Mouse (Mus musculus) adipocyte (in vitro differentiated cells): Measurements from ENCODE around the gene Prr12.
A peak's percentile ranks its signal among the peaks of the same experiment; 100 is the strongest.

Experiments used
- DNase-seq: peaks from one replicate; pipeline ENCODE4 v3.0.0-alpha.2; 2016; ENCODE audit warnings: low spot score

The Prr12 gene

DNA sequence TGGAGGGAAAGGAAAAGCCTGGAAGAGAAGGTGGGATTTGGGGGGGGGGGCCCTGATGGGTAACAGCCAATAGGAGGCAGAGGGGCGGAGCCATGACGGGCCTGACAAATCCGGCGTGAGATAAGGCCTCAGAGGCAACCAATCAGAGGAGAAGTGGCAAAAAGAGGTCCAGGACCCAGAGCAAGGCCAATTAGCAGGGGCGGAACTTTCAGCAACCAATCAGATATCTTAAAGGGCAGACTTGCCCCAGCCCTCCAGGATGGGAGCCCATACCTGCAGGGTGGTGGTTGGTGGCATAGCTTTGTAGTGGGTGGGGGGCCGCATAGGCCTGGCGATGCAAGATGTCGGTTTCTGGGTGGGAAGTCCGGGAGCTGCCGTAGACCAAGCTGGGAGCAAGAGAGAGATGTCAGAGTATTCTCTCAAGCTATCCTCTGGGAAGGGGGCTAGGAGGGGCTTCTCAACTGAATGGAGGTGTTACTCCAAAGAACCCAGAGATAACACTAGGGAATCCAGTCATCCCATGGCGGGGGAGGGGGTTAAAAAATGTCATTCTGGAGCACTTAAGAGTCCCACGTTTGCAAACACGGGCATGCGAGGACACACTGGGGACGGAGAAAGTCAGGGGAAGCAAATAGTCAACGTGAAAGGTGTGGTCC lies 1.6 kb downstream of the Prr12 start:
- DNase-seq: peak; percentile 68

DNA sequence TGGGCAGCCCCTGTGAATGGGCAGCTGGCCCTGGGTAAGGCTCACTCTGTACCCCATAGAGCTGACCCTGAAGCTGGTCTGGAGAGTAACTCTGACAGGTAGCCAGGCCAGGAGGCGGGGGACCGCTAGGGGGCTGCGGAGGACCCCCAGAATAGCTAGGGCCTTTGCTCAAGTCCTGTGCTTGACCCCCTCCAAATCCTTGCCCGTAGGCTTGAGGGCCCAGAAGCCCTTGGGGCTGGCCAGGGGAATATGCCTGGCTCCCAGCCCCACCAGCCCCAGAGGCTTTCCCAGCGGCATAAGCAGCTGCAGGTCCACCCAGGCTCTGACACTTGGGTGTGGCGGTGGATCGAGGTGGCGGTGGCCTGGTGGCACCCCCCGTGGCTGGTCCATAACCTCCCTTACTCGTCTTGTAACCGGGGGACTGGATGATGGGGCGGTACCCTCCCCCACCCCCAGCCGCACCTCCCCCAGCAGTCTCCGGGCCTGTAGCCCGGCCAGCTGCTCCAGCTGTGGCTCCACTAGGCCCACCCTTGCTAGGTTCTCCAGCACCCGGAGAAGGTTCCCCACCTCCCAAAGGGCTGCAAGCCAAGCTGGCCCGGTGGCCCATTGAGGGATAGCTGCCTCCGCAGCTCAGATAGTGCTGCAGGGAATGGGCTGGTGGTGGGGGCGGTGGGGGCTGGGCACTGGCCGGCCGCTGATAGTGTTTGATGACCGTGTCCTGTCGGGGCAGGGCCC lies 3.6 kb downstream of the Prr12 start:
- no peak for DNase-seq

DNA sequence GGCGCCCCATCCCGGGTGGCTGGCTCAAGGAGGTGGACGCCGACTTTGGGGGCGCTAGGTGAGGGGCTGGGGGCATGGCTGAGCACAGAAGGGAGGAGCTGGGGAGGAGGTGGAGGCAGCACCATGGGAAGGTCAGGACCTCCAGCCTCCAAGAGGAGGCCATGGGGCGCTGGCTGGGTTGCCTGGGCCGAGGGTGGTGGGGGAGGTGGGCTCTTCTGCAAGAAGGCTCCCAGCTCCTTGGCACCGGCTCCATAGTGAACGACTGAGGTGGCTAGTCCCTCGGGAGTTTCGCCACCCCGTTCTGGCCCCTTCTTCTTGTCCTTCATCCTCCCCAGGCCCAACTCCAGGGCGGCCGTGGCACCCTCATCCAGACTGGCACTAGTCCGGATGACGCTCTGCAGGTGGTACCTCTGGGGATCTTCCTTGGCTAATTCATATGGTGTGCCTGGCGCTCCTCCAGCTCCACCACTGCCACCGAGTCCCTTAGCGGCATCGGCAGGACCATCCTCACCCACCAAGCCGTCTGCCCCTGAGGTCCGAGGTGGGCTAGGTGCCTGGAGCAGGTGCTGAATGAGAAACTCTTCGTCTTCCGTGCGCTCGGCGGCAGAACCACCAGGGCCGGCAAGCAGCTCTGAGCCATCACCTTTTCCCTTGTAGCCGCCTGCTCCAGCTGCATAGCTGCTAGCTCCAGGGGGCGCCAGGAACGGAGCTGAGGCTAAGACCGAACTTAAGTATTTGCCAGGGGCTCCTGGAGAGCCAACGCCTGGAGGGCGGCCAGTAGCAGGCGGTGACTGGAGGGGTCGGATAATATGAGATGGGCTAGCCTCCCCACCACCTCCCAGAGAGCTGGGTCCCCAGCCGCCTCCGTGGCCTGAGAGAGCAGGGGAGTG lies 4.4 kb downstream of the Prr12 start:
- no peak for DNase-seq

DNA sequence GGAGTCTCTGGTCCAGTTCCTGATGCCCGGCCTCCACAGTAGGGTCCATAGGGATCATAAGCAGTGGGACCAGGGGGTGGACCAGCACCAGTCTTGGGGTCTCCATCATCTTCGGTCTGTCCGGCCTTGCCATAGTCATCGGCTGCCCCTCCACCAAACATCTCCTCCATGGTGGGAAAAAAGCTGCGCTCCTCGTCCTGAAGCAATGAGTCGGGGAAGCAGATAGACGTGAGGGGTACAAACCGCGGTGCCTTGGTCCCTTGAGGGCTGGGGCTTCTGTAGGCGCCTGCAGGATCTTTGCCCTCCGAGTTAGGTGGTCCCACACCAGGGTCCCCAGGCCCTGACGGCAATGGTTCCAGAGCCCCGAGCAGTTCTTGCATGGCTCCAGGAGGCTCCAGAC lies 5.2 kb downstream of the Prr12 start:
- DNase-seq: no peak

DNA sequence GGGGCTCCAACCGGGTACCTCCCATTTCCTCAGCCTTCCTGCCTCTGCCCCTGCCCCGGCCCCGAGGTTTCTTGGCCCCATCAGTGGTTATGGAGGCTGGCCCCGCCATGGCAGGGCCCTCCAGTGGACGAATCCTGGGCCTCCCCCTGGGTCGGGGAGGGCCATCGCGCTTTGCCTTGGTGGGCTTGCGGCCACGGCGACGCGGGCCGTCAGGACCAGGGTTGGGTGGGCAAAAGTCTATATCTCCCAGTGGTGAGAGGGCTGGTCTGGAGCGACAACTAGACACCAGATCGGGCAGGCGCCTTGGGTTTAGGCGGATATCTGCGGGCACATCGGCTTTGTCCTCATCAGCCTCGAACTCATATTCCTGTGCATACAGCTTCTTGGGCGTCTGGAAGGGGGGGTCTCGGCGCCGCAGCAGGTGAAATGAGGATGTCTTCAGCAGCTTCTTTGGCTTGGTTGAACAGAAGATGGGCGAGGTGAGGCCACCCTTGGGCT lies 5.8 kb downstream of the Prr12 start:
- DNase-seq: no peak

DNA sequence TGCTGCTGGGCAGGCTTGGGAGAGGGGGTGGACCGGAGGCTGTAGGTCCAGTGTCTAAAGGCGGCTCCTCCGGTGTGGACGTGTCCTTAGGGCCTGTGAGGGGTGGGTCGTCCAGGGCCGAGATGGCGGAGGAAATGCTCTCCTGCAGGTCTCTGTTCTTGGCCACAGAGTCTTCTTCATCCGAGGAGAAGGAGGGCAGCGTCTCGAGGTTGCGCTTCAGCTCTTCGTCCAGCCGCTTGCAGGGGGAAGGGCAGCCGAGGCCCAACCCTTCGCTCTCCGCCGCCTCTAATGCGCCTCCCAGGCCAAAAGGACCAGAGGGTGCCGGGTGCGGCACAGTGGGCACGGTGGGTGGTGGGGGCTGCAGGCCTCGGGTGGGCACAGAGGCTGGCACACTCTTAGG lies 6.9 kb downstream of the Prr12 start:
- no peak for DNase-seq

DNA sequence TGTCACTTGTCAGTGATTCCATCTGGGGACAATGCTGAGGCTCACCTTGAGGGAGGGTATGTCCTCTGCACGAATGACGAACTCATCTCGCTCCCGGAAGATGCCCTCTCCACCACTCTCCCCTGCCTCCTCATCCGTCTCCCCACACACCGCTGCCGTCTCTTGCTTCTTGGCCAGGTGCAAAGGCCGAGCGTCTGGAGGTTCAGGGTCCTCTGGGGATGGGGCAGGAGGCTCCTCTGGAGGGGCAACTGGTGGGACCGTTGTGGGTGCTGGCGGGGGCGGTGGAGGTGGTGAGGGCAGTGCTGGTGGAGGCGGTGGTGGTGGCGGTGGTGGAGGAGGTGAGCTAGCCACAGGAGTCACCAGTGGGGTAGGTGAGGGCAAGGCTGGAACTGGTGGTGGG lies 9.4 kb downstream of the Prr12 start:
- DNase-seq: no peak

DNA sequence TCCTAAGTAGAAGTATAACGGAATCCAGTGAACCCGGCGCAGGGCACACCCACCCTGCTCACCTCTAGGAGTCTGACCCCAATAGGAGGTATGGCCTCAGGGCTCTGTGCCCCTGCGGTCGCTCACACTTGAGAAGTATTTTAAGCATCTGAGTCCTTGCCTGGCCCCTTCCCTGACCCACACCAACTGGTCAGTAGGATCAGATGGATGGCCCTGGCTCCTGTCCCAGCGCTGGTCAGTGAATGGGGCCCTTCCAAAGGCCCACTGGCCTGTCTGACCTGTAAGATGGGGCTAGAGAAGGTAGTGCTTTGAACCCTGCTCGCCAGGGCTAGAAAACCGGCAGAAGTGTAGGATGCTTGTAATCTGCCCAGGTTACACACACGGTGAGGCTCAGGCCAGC lies 11.8 kb downstream of the Prr12 start:
- no peak for DNase-seq

DNA sequence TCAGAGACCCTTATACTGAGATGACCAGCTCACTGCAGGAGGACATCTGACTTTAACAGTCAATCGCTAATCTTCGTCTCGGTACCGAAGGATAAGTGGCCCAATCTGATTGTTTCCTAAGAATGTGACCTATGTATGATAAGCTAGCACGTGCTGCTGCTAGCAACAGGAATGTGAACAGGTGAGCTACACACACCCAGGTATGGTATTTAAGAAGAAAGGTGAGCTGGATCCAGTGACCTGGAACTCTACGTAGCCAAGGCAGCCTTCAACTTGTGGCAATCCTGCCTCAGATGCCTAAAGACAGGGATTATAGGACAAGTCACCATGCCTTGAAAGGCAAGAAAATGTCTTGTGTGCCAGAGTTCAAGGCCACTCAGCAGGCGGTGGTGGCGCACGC lies 14.3 kb downstream of the Prr12 start:
- no peak for DNase-seq

DNA sequence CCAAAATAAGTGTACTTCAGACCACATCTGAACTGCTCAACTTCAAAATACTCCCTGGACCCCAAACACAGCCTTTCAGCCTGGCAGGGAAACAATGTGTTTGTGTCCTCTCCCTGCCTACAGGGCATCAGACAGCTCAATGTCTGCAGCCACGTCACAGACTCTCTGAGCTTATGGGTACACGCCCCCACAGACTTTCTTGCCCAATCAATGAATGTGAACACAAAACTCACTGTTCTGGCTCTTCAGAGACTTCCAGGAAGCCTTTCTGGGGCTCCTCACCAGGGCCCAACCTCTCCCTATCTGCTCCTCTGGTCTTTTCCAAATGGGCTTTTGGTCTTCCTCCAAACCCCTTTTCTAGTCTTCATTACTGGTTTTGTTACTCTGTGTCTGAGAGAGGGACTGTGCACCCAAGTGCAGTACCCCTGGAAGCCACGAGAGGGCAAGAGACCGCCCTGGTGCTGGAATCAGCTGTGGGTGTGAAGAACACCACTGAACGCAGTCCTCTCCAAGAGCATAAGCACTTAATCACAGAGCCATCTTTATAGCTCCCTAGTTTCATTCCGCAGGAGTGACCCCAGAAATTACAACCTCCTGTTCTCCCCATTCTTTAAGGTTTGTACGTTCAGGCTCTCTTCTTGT lies 14.8 kb downstream of the Prr12 start:
- DNase-seq: no peak

DNA sequence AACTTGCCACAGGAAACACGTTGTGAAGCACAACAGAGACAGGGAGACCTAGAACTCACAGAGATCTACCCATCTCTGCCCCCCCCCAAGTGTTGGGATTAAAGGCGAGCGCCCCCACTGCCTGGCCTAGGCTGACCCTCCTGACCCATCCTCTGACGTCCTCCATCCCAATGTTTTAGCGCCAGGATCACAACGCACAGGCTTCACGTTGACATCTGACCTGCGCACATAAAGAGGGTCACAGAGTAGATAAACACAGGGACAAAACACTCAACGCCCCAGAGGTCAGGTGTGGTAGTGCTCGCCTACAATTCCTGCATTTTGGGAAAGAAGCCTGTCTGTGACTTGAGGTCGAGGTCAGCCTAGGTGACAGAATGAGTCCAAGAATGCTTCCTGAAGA lies 16.0 kb downstream of the Prr12 start:
- DNase-seq: no peak

DNA sequence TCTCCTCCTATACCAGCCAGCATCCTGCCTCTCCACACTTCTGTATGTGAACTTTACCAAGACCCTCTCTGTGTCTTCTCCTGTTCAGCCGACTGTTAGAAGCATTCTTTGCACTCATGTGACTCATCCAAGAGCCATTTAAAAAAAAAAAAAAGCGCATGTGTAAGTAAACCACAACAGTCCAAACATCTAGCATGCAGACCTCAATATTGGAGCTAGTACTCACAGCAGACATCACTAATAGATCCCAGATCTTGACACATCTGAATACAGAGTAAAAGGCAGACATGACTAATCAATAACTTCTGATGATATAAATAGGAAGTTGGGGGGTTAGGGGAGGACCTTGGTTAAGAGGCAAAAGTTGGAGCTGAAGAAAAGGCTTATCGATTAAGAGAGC lies 17.1 kb downstream of the Prr12 start:
- no peak for DNase-seq

DNA sequence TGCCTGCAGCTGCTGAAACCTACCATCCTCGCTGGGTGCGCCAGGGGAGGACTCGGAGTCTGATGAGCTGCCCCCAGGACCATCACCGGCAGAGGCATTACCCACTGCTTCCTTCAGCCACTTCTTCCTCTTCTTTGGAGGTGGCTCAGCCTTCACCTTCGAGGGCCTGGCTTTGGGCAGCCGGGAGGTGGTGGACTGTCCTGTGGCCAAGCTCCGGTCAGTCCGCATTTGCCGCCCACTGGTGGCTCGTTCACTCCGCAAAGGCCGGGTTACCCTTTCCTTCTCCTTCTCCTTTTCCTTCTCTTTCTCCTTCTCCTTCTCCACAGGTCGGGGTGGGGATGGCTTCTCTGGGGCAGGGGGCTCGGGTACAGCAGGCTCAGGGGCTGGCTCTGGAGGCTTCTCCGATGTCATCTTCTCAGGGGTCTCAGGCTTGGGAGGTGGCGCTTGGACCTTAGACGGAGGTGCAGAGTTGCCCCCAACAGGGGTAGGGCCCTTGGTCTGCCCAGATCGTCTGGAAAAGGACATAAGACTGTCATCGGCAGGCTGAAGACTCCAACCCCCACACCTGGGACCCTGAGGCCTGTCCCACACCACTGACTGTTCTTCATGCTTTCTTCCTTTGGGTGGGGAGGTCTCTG lies 18.8 kb downstream of the Prr12 start:
- no peak for DNase-seq

DNA sequence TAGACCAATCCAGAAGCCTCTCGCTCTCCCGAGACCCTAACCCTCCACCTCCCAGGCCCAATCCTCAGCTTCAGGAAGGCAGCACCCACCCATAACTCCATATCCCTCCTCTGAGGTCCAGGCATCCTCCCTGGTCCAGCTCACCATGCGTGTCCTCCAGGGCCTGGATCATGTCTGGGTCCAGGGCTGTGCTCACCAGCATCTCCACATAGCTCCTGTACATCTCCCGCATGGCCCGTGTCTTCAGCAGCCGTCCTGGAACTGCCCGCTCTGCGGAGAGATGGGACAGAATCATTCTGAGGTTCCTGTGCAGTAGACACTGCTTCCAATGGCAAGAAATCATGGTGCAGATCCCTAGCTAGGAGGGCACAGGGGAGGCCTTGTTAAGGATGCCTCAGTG lies 21.8 kb downstream of the Prr12 start:
- no peak for DNase-seq

DNA sequence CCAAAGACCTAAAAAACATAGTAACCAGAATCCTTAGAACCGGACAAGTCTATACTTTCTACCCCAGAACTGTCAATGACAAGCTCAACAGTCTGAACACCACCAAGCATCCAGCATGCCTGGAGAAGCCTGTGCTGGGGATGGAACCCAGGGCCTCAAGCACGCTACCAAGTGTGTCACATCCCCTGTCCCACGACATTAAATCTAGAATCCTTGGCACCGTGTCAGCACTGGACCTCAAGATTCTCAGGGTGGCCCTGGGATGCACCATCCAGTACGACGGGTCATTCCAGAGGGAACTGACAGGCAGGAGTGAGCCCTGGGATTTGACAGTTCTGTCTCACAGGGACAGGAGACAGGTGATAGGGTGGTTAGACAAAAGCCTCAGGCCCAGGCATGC lies 22.7 kb downstream of the Prr12 start:
- DNase-seq: no peak

DNA sequence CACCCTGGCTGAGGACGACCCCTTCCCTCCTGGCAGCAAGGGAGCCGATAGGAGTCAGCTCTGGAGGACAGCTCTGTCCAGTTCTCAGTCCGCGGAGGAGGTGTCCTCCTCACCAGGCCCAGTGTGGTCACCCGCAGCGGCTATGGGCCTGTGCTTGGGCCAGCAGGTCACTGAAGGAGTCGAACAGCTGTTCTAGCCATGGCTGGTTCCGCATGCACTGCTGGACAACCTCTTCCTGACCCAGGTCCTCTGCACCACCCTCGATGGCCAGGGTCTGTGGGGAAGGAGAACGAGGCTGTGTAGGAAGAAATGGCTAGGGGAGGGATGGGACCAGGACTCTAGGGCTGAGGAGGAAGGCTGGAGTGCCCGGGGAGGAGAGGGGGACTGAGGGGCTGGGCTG lies 24.3 kb downstream of the Prr12 start:
- DNase-seq: no peak

DNA sequence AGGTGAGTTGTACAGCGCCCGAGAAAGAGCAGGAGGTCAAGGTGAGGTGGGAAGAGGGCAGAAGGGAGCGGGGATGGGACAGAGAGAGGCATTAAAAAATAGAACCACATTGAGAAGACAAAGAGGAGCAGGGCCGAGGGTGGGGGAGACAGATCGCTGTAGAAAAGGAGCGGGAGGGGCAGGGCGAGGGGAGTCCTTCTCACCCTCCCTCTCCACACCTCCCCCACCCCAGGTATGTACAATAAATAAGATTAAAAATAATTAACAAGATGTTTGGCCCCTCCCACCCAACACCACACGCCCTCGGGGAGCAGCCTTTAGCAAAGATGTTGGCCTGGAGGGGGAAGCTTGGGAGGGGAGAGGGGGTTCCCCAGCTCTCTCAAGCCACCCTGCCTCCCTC lies 24.9 kb downstream of the Prr12 start:
- no peak for DNase-seq

DNA sequence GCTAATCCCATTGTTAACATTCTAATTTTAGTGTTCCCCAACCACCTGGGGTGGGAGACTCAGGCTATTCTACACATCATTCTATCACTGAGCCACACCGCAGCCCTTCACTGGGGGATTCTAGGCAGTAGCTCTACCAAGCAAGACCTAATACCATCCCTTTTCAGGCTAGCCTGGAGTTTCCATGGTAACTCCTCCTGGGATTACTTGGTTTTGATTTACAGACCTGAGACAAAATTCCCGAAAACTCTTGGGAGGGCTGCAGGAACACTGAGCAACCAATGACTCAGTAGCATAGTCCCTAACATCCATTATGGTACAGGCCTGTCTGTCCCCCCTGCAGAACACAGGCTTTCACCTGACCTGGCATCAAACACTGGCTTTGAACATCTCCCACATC lies 26.4 kb downstream of the Prr12 start:
- no peak for DNase-seq

DNA sequence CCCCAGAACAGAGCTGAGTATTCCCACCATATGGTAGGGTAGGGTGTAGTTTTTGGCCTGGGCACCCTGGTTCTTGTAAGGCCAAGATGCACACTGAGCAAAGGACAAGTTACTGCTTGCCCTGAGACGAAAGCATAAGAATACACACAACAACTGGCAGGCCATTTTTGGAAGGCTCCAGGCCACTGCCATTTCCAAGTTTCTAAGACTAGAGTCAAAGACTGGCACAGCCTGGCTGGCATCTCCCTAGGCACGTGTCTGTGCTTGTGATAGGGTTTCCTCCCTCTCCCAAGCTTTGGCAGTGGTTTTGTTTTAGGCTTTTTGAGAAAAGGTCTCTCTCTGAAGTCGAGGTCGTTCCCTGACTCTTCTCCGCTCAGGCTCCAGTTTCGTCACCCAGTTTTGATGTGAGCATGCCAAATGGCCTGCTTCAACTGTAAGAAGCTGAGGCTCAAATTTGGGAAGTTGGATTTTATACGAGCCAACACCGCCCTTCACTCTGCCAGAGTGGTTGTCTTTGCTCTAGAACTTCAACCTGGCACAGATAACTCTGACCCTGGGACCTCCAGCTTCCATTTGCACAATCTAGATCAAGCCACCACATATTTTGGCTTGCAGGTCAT lies 27.0 kb downstream of the Prr12 start:
- peak; percentile 60 for DNase-seq

DNA sequence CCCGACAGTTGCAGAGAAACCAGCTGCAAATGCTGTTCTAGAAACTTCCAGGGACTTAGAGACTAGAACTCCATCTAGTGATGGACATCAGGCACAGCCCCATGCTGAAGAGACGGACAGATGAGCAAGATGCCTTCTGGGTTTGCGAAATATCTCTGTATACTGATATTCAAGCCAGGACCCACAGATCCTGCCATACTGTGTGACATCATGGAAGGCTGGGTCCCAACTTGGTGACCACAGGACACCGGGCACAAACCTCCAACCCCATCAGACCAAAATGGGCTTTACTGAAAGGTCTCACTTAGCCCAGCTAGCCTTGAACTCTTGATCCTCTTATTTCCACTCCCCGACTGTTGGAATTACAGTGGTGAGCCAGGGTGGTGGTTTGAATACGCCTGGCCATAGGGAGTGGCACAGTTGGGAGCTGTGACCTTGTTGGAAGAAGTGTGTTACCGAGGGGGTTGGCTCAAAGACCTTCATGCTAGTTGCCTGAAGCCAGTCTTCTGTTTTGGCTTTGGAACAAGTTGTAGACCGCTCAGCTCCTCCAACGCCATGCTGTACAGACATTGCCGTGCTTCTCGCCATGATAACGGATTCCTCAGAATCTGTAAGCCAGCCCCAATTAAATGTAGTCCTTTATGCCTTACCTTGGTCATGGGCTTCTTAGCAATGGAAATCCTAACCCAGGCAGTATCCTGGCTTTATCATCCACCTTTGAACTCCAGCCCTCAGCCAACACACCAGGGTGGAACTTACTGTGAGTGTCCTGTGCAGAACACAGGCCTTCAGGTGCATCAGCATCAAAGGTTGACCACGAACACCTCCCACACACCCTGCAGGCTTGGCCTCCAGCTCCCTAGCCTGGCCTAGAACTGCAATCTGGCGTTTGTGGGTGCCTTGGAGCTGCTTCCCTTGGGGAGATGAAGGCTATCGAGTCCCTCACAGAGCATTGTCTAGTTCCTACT lies 28.1 kb downstream of the Prr12 start:
- DNase-seq: no peak
